Mouse (Mus musculus) neural tube, embryonic 12.5 days (tissue): ENCODE data around the gene Ankrd34a. TPM values are rescaled to one million over a fixed set of nuclear protein-coding genes. Genes with fewer than 3 reads are reported as not detected.

Experiments
- ATAC-seq: fragments of 200-750 bp; cut with Nextera tagmentation; 2 replicates; pipeline ENCODE4 v1.8.0; 2017; ENCODE audit warnings: low read depth, mild to moderate bottlenecking, moderate TSS enrichment, moderate library complexity; ENCODE audit not compliant: low FRiP score
- H3K27ac ChIP-seq: fragments of 300-500 bp; sonication (generic); 2 replicates; pipeline ENCODE4 v1.5.1; 2016
- H3K27me3 ChIP-seq: fragments of 300-500 bp; sonication (generic); replicated peaks from 2 replicates; pipeline ENCODE4 v1.6.1; 2016; ENCODE audit warnings: mild to moderate bottlenecking
- H3K36me3 ChIP-seq: fragments of 300-500 bp; sonication (generic); 2 replicates; pipeline ENCODE4 v1.6.1; 2016; ENCODE audit warnings: mild to moderate bottlenecking
- H3K4me1 ChIP-seq: fragments of 300-500 bp; sonication (generic); 2 replicates; pipeline ENCODE4 v1.6.1; 2016
- H3K4me2 ChIP-seq: fragments of 300-500 bp; sonication (generic); replicated peaks from 2 replicates; pipeline ENCODE4 v1.6.1; 2016; ENCODE audit warnings: mild to moderate bottlenecking
- H3K4me3 ChIP-seq: fragments of 300-500 bp; sonication (generic); 2 replicates; pipeline ENCODE4 v1.5.1; 2016
- H3K9ac ChIP-seq: fragments of 300-500 bp; sonication (generic); 2 replicates; pipeline ENCODE4 v1.6.1; 2016; ENCODE audit warnings: mild to moderate bottlenecking
- H3K9me3 ChIP-seq: fragments of 300-500 bp; sonication (generic); 2 replicates; pipeline ENCODE4 v1.6.1; 2016; ENCODE audit warnings: mild to moderate bottlenecking
- WGBS: fragments of 180-500 bp; shearing (Covaris S2); methylation state at CpG from one replicate; pipeline ENCODE4 v1.1.7; 2016; 5-methylcytosine and 5-hydroxymethylcytosine counted together
- polyA plus RNA-seq: library from polyadenylated mRNA; unstranded; fragments of >200 nt; fragmentation: Nextera tagmentation; extraction: Ambion mirVana; gene quantifications from 2 replicates; pipeline ENCODE4 v1.2.1, GENCODE M21; 2016

Ankrd34a gene
- polyA plus RNA-seq, 1 experiment from 2014 or later: 5.6 TPM

GRCm38 (mm10) chr3:96636448-96636847 lies 40.0 kb downstream of the Ankrd34a start:
- Histone ChIP-seq H3K36me3 (peaks cover 42% of the 10 kb centered on the region), H3K4me2 (peak overlapping the region; percentile 93), H3K9me3 (no peaks in the 10 kb centered on the region), H3K9ac (peak overlapping the region; percentile 96; the same call in 1 of the 2 replicates), H3K4me3 (no peak overlapping the region), H3K4me1 (peaks cover 16% of the 10 kb centered on the region), H3K27me3 (no peaks in the 10 kb centered on the region), H3K27ac (no peak overlapping the region)
- no peak for ATAC-seq
- WGBS: 77% methylated on average over 11 of the region's 11 CpGs

GRCm38 (mm10) chr3:96639219-96639618 lies 42.8 kb downstream of the Ankrd34a start:
- Histone ChIP-seq H3K9ac (no peak overlapping the region), H3K27ac (no peak overlapping the region), H3K4me1 (peaks cover 16% of the 10 kb centered on the region), H3K4me3 (no peak overlapping the region), H3K27me3 (no peaks in the 10 kb centered on the region), H3K4me2 (no peak overlapping the region), H3K9me3 (no peaks in the 10 kb centered on the region), H3K36me3 (peaks cover 32% of the 10 kb centered on the region)
- WGBS: 82% methylated on average over 1 of the region's 1 CpGs
- ATAC-seq: no peak

GRCm38 (mm10) chr3:96645018-96645649 lies 48.7 kb downstream of the Ankrd34a start, which contains the start of gene Itga10:
Itga10 (plus strand) TSS chr3:96645584.
- H3K4me2 ChIP-seq: no peak within 1 kb of the TSS
- no peak within 1 kb of the TSS for H3K9ac ChIP-seq
- 66% methylated on average over 7 of the region's 7 CpGs for WGBS
- H3K27me3 ChIP-seq: no peaks in the 10 kb centered on the region
- H3K4me1 ChIP-seq: no peaks in the 10 kb centered on the region
- H3K36me3 ChIP-seq: peaks cover 21% of the 10 kb centered on the region
- ATAC-seq: no peak
- no peaks in the 10 kb centered on the region for H3K9me3 ChIP-seq
- H3K27ac ChIP-seq: no peak within 1 kb of the TSS
- no peak within 1 kb of the TSS for H3K4me3 ChIP-seq

- H3K4me3 ChIP-seq: no peak overlapping the region
- H3K27me3 ChIP-seq: no peaks in the 10 kb centered on the region
- H3K4me2 ChIP-seq: no peak overlapping the region
- H3K27ac ChIP-seq: no peak overlapping the region
- H3K4me1 ChIP-seq: no peaks in the 10 kb centered on the region
- 95% methylated on average over 3 of the region's 3 CpGs for WGBS
- H3K9ac ChIP-seq: no peak overlapping the region
- ATAC-seq: no peak
- H3K36me3 ChIP-seq: peaks cover 19% of the 10 kb centered on the region
- H3K9me3 ChIP-seq: no peaks in the 10 kb centered on the region
Observed at GRCm38 (mm10) chr3:96647365-96647764, 50.9 kb downstream of the Ankrd34a start.

Other genes with a start within 250 kb of the Ankrd34a start
- gene BC107364, start 144.3 kb upstream of the Ankrd34a start, polyA plus RNA-seq: not detected in 2 replicates
- 1.9 and 2.7 TPM in 2 replicates for gene Hfe2, start 71.5 kb upstream of the Ankrd34a start, polyA plus RNA-seq
- 51.4 and 57.5 TPM in 2 replicates for gene Txnip, start 38.7 kb upstream of the Ankrd34a start, polyA plus RNA-seq
- gene Gm16253, start 19.7 kb upstream of the Ankrd34a start, polyA plus RNA-seq: 1.6 and 3.0 TPM in 2 replicates
- gene Polr3gl, start 2.5 kb upstream of the Ankrd34a start, polyA plus RNA-seq: 40.3 and 40.9 TPM in 2 replicates
- 6.7 and 7.2 TPM in 2 replicates for gene Lix1l, start 4.5 kb downstream of the Ankrd34a start, polyA plus RNA-seq
- 146 and 147 TPM in 2 replicates for gene Rbm8a, start 33.3 kb downstream of the Ankrd34a start, polyA plus RNA-seq
- gene Pex11b, start 38.7 kb downstream of the Ankrd34a start, polyA plus RNA-seq: 43.9 and 45.9 TPM in 2 replicates
- 0.09 TPM in 2 replicates for gene Gm42957, start 38.8 kb downstream of the Ankrd34a start, polyA plus RNA-seq
- 0.90 and 0.93 TPM in 2 replicates for gene Itga10, start 48.9 kb downstream of the Ankrd34a start, polyA plus RNA-seq
- 0.55 and 0.65 TPM in 2 replicates for gene Ankrd35, start 73.5 kb downstream of the Ankrd34a start, polyA plus RNA-seq
- gene Pias3, start 99.7 kb downstream of the Ankrd34a start, polyA plus RNA-seq: 39.7 and 42.9 TPM in 2 replicates
- gene Nudt17, start 111.9 kb downstream of the Ankrd34a start, polyA plus RNA-seq: 13.5 and 14.5 TPM in 2 replicates
- 33.9 and 40.3 TPM in 2 replicates for gene Polr3c, start 131.0 kb downstream of the Ankrd34a start, polyA plus RNA-seq
- 78.6 and 81.4 TPM in 2 replicates for gene Rnf115, start 131.0 kb downstream of the Ankrd34a start, polyA plus RNA-seq
- not detected in 2 replicates for gene Pdzk1, start 232.6 kb downstream of the Ankrd34a start, polyA plus RNA-seq
- gene Cd160, start 232.7 kb downstream of the Ankrd34a start, polyA plus RNA-seq: 0.08 and 0.15 TPM in 2 replicates